Mouse (Mus musculus) gastrocnemius, postnatal 10 days (tissue): ENCODE results near the gene Cmc2. TPM values are rescaled to one million over a fixed set of nuclear protein-coding genes. Genes with fewer than 3 reads are reported as not detected.

Experiments
- total RNA-seq, 2 experiments: library from RNA; stranded (reverse); gene quantifications; 2 replicates each; pipeline ENCODE4 v1.2.3; 2021

Cmc2 gene
- total RNA-seq, 2 experiments from 2014 or later = 22.2 to 24.1 TPM

Other genes with a start within 250 kb of the Cmc2 start
- 1 to 10 TPM; 5.5 to 6.5 TPM for gene Cdyl2, start 188.5 kb downstream of the Cmc2 start, total RNA-seq
- gene Cenpn, start 275 bp upstream of the Cmc2 start, total RNA-seq = 1 to 10 TPM; 3.1 to 5.2 TPM
- gene Atmin, start 21.9 kb upstream of the Cmc2 start, total RNA-seq = 10 to 100 TPM; 12.0 to 14.5 TPM
- under 1 TPM; 0.14 to 0.23 TPM for gene 1700030J22Rik, start 57.5 kb upstream of the Cmc2 start, total RNA-seq
- 10 to 100 TPM; 44.7 to 52.5 TPM for gene Gcsh, start 72.1 kb upstream of the Cmc2 start, total RNA-seq
- gene Pkd1l2, start 161.0 kb upstream of the Cmc2 start, total RNA-seq = under 1 TPM; 0.11 to 0.14 TPM
- not detected for gene Bco1, start 174.4 kb upstream of the Cmc2 start, total RNA-seq
- 1 to 10 TPM; 4.8 to 6.5 TPM for gene Gan, start 236.7 kb upstream of the Cmc2 start, total RNA-seq